Mouse (Mus musculus): ENCODE measurements around the gene Dnah6. TPM values are rescaled to one million over a fixed set of nuclear protein-coding genes. Genes with fewer than 3 reads are reported as not detected.

Dnah6 gene
- polyA plus RNA-seq, 1 experiment: not detected

DNA sequence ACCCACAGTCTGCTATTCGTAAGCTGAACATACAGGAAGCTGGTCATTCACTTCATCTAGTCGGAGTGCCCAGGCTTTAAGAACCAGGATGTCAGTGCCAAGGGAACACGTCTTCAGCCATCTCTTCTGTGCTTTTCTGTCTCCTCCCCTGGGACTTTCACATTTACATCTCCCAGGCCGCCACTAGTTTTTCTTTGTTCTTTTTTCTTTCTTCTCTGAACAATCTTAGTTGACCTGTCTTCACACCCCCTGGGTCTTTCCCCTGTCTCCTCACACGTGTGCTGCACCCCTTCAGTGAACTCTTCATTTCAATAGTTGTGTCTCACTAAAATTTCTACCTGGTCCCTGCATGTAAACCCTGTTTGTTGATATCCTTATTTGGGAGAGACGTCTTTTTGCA lies 179.2 kb downstream of the Dnah6 start:
- TF ChIP-seq POLR2A (IDR thresholded peaks at IDR 0.05; ENCODE audit: insufficient read depth, low read depth, low read length) (no peak), CTCF (IDR thresholded peaks at IDR 0.05; ENCODE audit: insufficient read depth, low read depth, low read length) (no peak)
- no peak overlapping the region for H3K27ac ChIP-seq (ENCODE audit: insufficient read depth, low read depth, low read length)
- no peak overlapping the region for H3K4me3 ChIP-seq (ENCODE audit: insufficient read depth, low read depth, low read length)
- no peaks in the 10 kb centered on the region; the same call in 1 of the 2 replicates for H3K4me1 ChIP-seq (ENCODE audit: control insufficient read depth, insufficient read depth, low read length)
- WGBS: 87% methylated on average over 6 of the region's 6 CpGs

DNA sequence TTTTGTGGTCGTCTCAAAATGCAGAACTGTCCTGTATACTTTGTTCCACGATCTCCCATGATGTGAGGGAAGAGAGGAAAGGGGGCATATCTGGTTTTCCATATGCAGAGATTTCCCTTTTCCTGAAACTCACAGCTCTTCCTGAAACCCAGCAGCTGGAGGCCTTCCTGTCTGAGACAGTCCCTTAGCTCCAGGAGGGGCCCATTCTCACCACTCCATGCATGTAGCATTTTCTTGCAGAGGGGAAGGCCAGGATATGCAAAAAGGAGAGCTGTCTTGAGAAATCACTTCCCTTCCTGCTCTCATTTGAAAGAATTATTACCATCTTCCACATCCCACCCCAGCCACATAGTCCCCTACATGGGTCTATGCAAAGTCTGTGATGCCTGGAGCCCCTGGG lies 183.2 kb downstream of the Dnah6 start:
- TF ChIP-seq CTCF (IDR thresholded peaks at IDR 0.05; ENCODE audit: insufficient read depth, low read depth, low read length) (no peak), POLR2A (IDR thresholded peaks at IDR 0.05; ENCODE audit: insufficient read depth, low read depth, low read length) (no peak)
- H3K27ac ChIP-seq (ENCODE audit: insufficient read depth, low read depth, low read length): no peak overlapping the region
- no peaks in the 10 kb centered on the region for H3K4me1 ChIP-seq (ENCODE audit: control insufficient read depth, insufficient read depth, low read length)
- WGBS: 73% methylated on average over 2 of the region's 2 CpGs
- H3K4me3 ChIP-seq (ENCODE audit: insufficient read depth, low read depth, low read length): no peak overlapping the region

GRCm38 (mm10) chr6:73028853-73029252 lies 192.6 kb downstream of the Dnah6 start:
- WGBS: 91% methylated on average over 3 of the region's 3 CpGs
- no peaks in the 10 kb centered on the region for H3K4me1 ChIP-seq (ENCODE audit: control insufficient read depth, insufficient read depth, low read length)
- no peak overlapping the region for H3K4me3 ChIP-seq (ENCODE audit: insufficient read depth, low read depth, low read length)
- H3K27ac ChIP-seq (ENCODE audit: insufficient read depth, low read depth, low read length): no peak overlapping the region
- TF ChIP-seq CTCF (IDR thresholded peaks at IDR 0.05; ENCODE audit: insufficient read depth, low read depth, low read length): no peak
- no peak for TF ChIP-seq POLR2A (IDR thresholded peaks at IDR 0.05; ENCODE audit: insufficient read depth, low read depth, low read length)

GRCm38 (mm10) chr6:73027881-73028280 lies 193.6 kb downstream of the Dnah6 start:
- TF ChIP-seq POLR2A (IDR thresholded peaks at IDR 0.05; ENCODE audit: insufficient read depth, low read depth, low read length) (no peak), CTCF (IDR thresholded peaks at IDR 0.05; ENCODE audit: insufficient read depth, low read depth, low read length) (no peak)
- WGBS: 76% methylated on average over 4 of the region's 4 CpGs
- no peaks in the 10 kb centered on the region for H3K4me1 ChIP-seq (ENCODE audit: control insufficient read depth, insufficient read depth, low read length)
- no peak overlapping the region for H3K4me3 ChIP-seq (ENCODE audit: insufficient read depth, low read depth, low read length)
- H3K27ac ChIP-seq (ENCODE audit: insufficient read depth, low read depth, low read length): no peak overlapping the region

GRCm38 (mm10) chr6:73026898-73027297 lies 194.6 kb downstream of the Dnah6 start:
- WGBS: 88% methylated on average over 6 of the region's 6 CpGs
- TF ChIP-seq CTCF (IDR thresholded peaks at IDR 0.05; ENCODE audit: insufficient read depth, low read depth, low read length) (no peak), POLR2A (IDR thresholded peaks at IDR 0.05; ENCODE audit: insufficient read depth, low read depth, low read length) (no peak)
- H3K4me1 ChIP-seq (ENCODE audit: control insufficient read depth, insufficient read depth, low read length): no peaks in the 10 kb centered on the region
- no peak overlapping the region for H3K4me3 ChIP-seq (ENCODE audit: insufficient read depth, low read depth, low read length)
- H3K27ac ChIP-seq (ENCODE audit: insufficient read depth, low read depth, low read length): no peak overlapping the region

DNA sequence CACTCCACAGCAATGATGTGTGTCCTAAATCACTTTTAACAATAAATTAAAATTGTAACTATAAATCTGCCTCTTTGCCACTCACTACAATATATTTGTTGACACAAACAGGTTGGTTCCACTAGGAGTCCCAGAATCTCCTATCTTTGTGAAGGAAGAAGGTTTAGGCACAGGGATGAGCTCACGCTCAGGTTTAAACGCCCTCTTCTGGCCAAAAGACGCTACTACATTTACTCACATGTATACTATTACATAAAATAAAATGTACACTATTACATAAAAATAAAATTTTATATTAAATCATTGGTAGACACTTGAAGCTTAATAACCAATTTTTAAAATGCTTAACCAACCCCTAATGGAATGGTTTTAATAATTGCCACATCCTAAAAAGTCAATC lies 201.4 kb downstream of the Dnah6 start:
- H3K4me3 ChIP-seq (ENCODE audit: insufficient read depth, low read depth, low read length): no peak overlapping the region
- H3K4me1 ChIP-seq (ENCODE audit: control insufficient read depth, insufficient read depth, low read length): no peaks in the 10 kb centered on the region
- no peak for TF ChIP-seq CTCF (IDR thresholded peaks at IDR 0.05; ENCODE audit: insufficient read depth, low read depth, low read length)
- TF ChIP-seq POLR2A (IDR thresholded peaks at IDR 0.05; ENCODE audit: insufficient read depth, low read depth, low read length): no peak
- no peak overlapping the region for H3K27ac ChIP-seq (ENCODE audit: insufficient read depth, low read depth, low read length)
- 14% methylated on average over 3 of the region's 3 CpGs for WGBS

- Histone ChIP-seq H3K4me3 (ENCODE audit: insufficient read depth, low read depth, low read length) (no peak overlapping the region), H3K27ac (ENCODE audit: insufficient read depth, low read depth, low read length) (no peak overlapping the region), H3K4me1 (ENCODE audit: control insufficient read depth, insufficient read depth, low read length) (no peaks in the 10 kb centered on the region)
- TF ChIP-seq CTCF (IDR thresholded peaks at IDR 0.05; ENCODE audit: insufficient read depth, low read depth, low read length) (no peak), POLR2A (IDR thresholded peaks at IDR 0.05; ENCODE audit: insufficient read depth, low read depth, low read length) (no peak)
- WGBS: 88% methylated on average over 10 of the region's 10 CpGs
Measured at GRCm38 (mm10) chr6:73018725-73019280, 202.6 kb downstream of the Dnah6 start.

- WGBS: 60% methylated on average over 13 of the region's 13 CpGs
- Histone ChIP-seq H3K4me3 (ENCODE audit: insufficient read depth, low read depth, low read length) (no peak overlapping the region), H3K4me1 (ENCODE audit: control insufficient read depth, insufficient read depth, low read length) (no peaks in the 10 kb centered on the region), H3K27ac (ENCODE audit: insufficient read depth, low read depth, low read length) (no peak overlapping the region)
- TF ChIP-seq POLR2A (IDR thresholded peaks at IDR 0.05; ENCODE audit: insufficient read depth, low read depth, low read length): no peak
- TF ChIP-seq CTCF (IDR thresholded peaks at IDR 0.05; ENCODE audit: insufficient read depth, low read depth, low read length): no peak
Measured at GRCm38 (mm10) chr6:73014317-73015160, 206.9 kb downstream of the Dnah6 start.

DNA sequence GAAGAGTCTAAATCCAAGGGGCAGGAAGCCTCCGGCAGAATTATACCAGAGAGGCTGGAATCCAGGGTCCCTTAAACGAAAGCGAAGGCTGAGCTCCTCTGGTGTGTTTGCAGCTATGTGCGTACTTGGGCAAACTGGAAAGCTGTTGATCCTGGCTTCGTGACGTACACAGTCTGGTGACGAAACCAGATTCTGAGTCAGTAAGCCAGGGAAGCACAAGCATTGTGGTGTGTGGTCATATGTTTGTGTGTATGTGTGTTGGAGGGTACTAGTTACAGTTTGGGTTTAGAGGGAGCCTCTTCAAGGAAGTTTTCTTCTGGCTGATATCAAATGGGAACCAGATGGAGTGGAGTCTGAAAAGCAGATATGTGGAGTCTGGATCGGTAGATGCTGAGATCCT lies 208.5 kb downstream of the Dnah6 start:
- WGBS: 95% methylated on average over 8 of the region's 8 CpGs
- H3K4me1 ChIP-seq (ENCODE audit: control insufficient read depth, insufficient read depth, low read length): no peaks in the 10 kb centered on the region
- TF ChIP-seq CTCF (IDR thresholded peaks at IDR 0.05; ENCODE audit: insufficient read depth, low read depth, low read length) (no peak), POLR2A (IDR thresholded peaks at IDR 0.05; ENCODE audit: insufficient read depth, low read depth, low read length) (no peak)
- no peak overlapping the region for H3K27ac ChIP-seq (ENCODE audit: insufficient read depth, low read depth, low read length)
- no peak overlapping the region for H3K4me3 ChIP-seq (ENCODE audit: insufficient read depth, low read depth, low read length)

All from olfactory bulb, adult 2 months (tissue).